Mouse (Mus musculus): Measurements from ENCODE around the gene Npdc1.

DNA sequence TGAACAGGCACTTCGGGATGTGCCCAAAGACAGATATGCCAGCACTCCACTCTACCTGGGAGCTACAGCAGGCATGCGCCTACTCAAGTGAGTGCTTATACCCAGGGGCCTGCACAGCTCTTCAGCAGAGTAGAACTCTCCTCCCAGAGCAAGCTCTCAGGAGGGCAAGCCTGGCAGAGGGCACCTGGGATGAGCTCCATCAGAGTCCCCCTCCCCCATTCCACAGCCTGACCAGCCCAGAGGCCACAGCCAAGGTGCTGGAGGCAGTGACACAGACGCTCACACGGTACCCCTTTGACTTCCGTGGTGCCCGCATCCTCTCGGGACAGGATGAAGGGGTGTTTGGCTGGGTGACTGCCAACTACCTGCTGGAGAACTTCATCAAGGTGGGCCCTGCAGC lies 1.1 kb upstream of the Npdc1 start:
- TF ChIP-seq POLR2A (IDR thresholded peaks at IDR 0.05; ENCODE audit: insufficient read length, low read depth) (no peak), MAX (IDR thresholded peaks at IDR 0.05; ENCODE audit: low read depth) (no peak), USF1 (IDR thresholded peaks at IDR 0.05; ENCODE audit: low read depth) (no peak), REST (IDR thresholded peaks at IDR 0.05; ENCODE audit: insufficient read depth, insufficient read length) (no peak), E2F4 (IDR thresholded peaks at IDR 0.05; ENCODE audit: insufficient read depth) (no peak), MYOD1 (IDR thresholded peaks at IDR 0.05; ENCODE audit: control insufficient read depth in 1 of 3, insufficient read length in 2 of 3, low read depth in 2 of 3) (no peak), MYOG (IDR thresholded peaks at IDR 0.05; ENCODE audit: control insufficient read depth in 1 of 3, insufficient read depth in 1 of 3, insufficient read length in 2 of 3, low read depth in 2 of 3) (no peak), TCF3 (IDR thresholded peaks at IDR 0.05; ENCODE audit: insufficient read length, low read depth) (no peak), TCF12 (IDR thresholded peaks at IDR 0.05; ENCODE audit: insufficient read depth, poor library complexity, severe bottlenecking) (no peak), CEBPB (IDR thresholded peaks at IDR 0.05; ENCODE audit: insufficient read depth, poor library complexity, severe bottlenecking) (no peak), POLR2AphosphoS2 (IDR thresholded peaks at IDR 0.05; ENCODE audit: insufficient read length, low read depth) (no peak)

Data from myocyte (in vitro differentiated cells).